Comparison of ENCODE assay signal across 7 mouse cellular contexts in genomic region chr7:66217531-66218094, GRCm38 (mm10).
DNase-seq lines count a peak whose midpoint lies in the region; ATAC-seq lines count a peak whose summit lies in the region.

No protein-coding gene starts in this region.

- no peak for ATAC-seq in lung, embryonic 15.5 days (ENCODE audit: borderline replicate concordance, extremely low read depth, low FRiP score, low TSS enrichment)
- ATAC-seq in heart, embryonic 11.5 days (replicated peaks; ENCODE audit: insufficient number of reproducible peaks, low FRiP score, low TSS enrichment) = no peak
- ATAC-seq in limb, embryonic 12.5 days (ENCODE audit: insufficient number of reproducible peaks, insufficient read depth, low FRiP score, low TSS enrichment, low read depth) = no peak
- no peak for ATAC-seq in stomach, embryonic 15.5 days (ENCODE audit: insufficient read depth, low FRiP score, low read depth)

- no peaks in the 10 kb centered on the region for H3K27me3 ChIP-seq in lung, embryonic 15.5 days
- H3K27me3 ChIP-seq in heart, embryonic 11.5 days (ENCODE audit: control insufficient read depth, insufficient read depth, low read length) = no peaks in the 10 kb centered on the region
- no peaks in the 10 kb centered on the region for H3K27me3 ChIP-seq in limb, embryonic 12.5 days
- H3K27me3 ChIP-seq in stomach, embryonic 15.5 days (replicated peaks) = no peaks in the 10 kb centered on the region

- H3K4me1 ChIP-seq in lung, embryonic 15.5 days = peaks cover 24% of the 10 kb centered on the region
- peaks cover 21% of the 10 kb centered on the region for H3K4me1 ChIP-seq in heart, embryonic 11.5 days (ENCODE audit: control insufficient read depth, insufficient read depth, low read length)
- peaks cover 38% of the 10 kb centered on the region for H3K4me1 ChIP-seq in limb, embryonic 12.5 days (replicated peaks)
- peaks cover 11% of the 10 kb centered on the region for H3K4me1 ChIP-seq in stomach, embryonic 15.5 days

- H3K9ac ChIP-seq in lung, embryonic 15.5 days = no peak overlapping the region
- peak overlapping the region; percentile 30; the same call in 1 of the 2 replicates for H3K9ac ChIP-seq in heart, embryonic 11.5 days (ENCODE audit: low read depth, low read length)
- H3K9ac ChIP-seq in limb, embryonic 12.5 days (replicated peaks) = no peak overlapping the region
- no peak overlapping the region for H3K9ac ChIP-seq in stomach, embryonic 15.5 days

- WGBS in lung, embryonic 15.5 days = 73% methylated on average over 7 of the region's 7 CpGs
- WGBS in heart, embryonic 11.5 days (ENCODE audit: insufficient replicate concordance) = 75% methylated on average over 7 of the region's 7 CpGs
- 85% methylated on average over 7 of the region's 7 CpGs for WGBS in limb, embryonic 12.5 days
- WGBS in stomach, embryonic 15.5 days = 82% methylated on average over 7 of the region's 7 CpGs

- no peaks in the 10 kb centered on the region for H3K36me3 ChIP-seq in lung, embryonic 15.5 days
- no peaks in the 10 kb centered on the region for H3K36me3 ChIP-seq in heart, embryonic 11.5 days (ENCODE audit: control insufficient read depth, insufficient read depth, low read length)
- no peaks in the 10 kb centered on the region for H3K36me3 ChIP-seq in limb, embryonic 12.5 days
- no peaks in the 10 kb centered on the region for H3K36me3 ChIP-seq in stomach, embryonic 15.5 days

- H3K4me3 ChIP-seq in lung, embryonic 15.5 days = no peak overlapping the region
- no peak overlapping the region for H3K4me3 ChIP-seq in heart, embryonic 11.5 days (ENCODE audit: low read depth, low read length)
- H3K4me3 ChIP-seq in limb, embryonic 12.5 days (replicated peaks) = no peak overlapping the region
- no peak overlapping the region for H3K4me3 ChIP-seq in stomach, embryonic 15.5 days (replicated peaks)

- peak overlapping the region; percentile 93 for H3K27ac ChIP-seq in lung, embryonic 15.5 days
- H3K27ac ChIP-seq in heart, embryonic 11.5 days (ENCODE audit: low read depth, low read length) = peak overlapping the region; percentile 86
- H3K27ac ChIP-seq in limb, embryonic 12.5 days = peak overlapping the region; percentile 94
- peak overlapping the region; percentile 86 for H3K27ac ChIP-seq in stomach, embryonic 15.5 days

- no peak overlapping the region for H3K4me2 ChIP-seq in lung, embryonic 15.5 days
- H3K4me2 ChIP-seq in heart, embryonic 11.5 days = no peak overlapping the region
- 0 out of 2 replicates have a peak overlapping the region, but pooled peaks have one; percentile 13 for H3K4me2 ChIP-seq in limb, embryonic 12.5 days
- H3K4me2 ChIP-seq in stomach, embryonic 15.5 days = no peak overlapping the region

- H3K9me3 ChIP-seq in lung, embryonic 15.5 days = no peaks in the 10 kb centered on the region
- no peaks in the 10 kb centered on the region for H3K9me3 ChIP-seq in heart, embryonic 11.5 days (replicated peaks; ENCODE audit: control insufficient read depth, low read length)
- no peaks in the 10 kb centered on the region for H3K9me3 ChIP-seq in limb, embryonic 12.5 days
- no peaks in the 10 kb centered on the region for H3K9me3 ChIP-seq in stomach, embryonic 15.5 days

- intact Hi-C loops in gastrocnemius, postnatal 36 days (cut with DNase I) = no loop called here

- no peak for DNase-seq in lung, postnatal 36 days
- no peak for DNase-seq in gastrocnemius, postnatal 36 days
- no peak for DNase-seq in thymus, postnatal 14 days
